Mouse (Mus musculus) c-Kit-negative CD71-positive TER-119-positive erythroid progenitor cells, embryonic 14.5 days (primary cell): ENCODE results near the gene Olfr533.
"Not testable (repeated sequence)": the region's sequence is repeated elsewhere in the genome, so short reads cannot be mapped to it uniquely, and the experiment has no call there.

Experiments used
- DNase-seq: peaks from one replicate; pipeline ENCODE4 v3.0.0-alpha.2; 2013; ENCODE audit warnings: low read depth, low spot score

Gene Olfr533

GRCm38 (mm10) chr7:140463070-140463469 is at the start of gene Olfr533:
TSS of gene Olfr533 (plus strand) at chr7:140463370.
- not testable (repeated sequence) for DNase-seq

DNA sequence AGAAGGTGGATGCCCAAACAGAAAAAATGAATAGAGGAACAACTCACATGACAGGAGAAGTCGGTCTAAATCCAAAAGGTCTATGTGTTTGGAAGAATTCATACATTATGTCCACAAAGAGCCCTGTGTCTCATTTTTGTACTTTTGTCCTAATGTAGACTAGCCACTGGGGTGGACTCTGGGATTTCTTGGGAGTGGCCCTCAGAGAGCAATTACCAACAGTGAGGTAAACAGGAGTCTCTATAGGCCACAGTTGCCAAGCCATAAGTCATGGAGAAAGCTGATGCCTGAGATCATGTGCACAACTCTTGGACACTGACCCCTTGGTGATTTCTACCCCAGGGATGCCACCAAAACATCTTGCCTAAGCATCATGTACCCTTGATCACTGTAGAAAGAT is 41.6 kb upstream of the Olfr533 start, which contains the start of gene Olfr532:
TSS of gene Olfr532 (minus strand) at position 101 of the 400 bp plus-strand sequence.
- DNase-seq: no peak

DNA sequence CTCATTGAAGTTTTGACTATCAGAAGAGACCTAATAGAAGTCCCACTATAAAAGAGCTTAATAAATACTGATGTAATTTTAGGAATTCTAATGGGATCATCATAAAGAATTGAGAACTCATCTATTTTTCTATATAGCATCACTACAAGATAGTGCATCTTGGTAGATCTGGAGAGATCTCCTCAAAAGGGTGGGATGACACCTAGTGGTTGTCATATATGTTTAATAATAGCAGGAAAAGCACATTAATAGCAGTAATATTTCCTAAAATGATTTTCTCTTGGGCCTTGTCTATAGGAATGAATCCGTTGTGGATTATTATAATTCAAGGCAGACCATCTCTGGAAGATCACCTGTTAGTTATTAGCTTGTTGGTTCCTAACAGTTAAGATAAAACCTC is 20.0 kb upstream of the Olfr533 start:
- DNase-seq: no peak

DNA sequence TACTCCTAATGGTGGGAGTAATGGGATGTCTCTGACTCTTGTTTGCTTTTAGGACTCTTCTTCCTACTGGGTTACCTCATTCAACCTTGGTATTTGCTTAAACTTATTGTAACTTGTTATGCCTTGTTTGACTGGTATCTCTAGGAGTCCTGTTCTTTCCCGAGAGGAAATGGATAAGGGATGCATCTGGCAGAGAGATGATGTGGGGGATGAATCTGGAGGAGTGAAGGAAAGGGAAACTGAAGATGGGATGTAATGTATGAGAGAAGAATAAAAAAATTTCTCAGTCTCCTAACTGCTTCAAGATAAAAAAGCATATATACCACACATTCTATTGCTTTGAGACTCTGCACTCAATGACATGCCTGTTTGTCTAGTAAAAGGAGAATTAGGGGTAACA is 14.7 kb downstream of the Olfr533 start:
- DNase-seq: no peak

DNA sequence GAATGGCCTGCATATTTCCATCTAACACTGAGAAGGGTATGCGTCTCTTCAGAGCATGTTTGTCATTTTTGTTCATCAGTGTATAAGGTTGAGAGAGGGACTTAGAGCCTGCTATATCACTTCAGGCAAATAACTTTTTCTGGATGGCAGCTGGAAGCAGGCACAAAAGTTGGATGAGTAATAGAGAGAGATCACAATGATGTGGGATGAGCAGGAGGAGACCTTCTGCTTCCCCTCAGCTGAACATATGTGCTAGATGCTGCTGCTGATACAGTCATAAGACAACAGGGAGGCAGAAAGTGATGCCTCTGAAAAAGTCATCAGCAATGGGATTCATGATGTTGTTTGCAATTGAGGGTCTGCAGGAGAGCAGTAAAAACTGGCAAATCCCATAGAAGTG is 15.6 kb downstream of the Olfr533 start:
- no peak for DNase-seq

DNA sequence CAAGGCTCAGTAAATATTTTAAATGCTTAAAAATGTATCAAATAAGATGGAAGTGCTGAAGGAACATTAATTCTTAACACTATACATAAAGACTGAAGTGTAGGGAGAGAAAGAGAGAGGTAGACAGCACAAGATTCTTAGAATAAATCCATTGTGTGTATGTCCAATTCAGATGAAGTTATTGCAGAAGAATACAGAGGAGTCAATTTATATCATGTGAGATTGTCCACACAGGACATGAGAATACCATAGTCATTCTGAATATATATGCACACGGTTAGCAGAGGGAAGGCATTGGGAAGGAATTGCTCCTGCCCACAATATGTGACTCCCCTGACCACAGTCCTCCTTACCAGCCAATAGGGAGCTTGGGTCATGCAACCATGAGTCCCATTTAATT is 20.7 kb downstream of the Olfr533 start, which contains the start of gene Olfr535:
TSS of gene Olfr535 (plus strand) at position 301 of the 400 bp plus-strand sequence.
- no peak for DNase-seq

DNA sequence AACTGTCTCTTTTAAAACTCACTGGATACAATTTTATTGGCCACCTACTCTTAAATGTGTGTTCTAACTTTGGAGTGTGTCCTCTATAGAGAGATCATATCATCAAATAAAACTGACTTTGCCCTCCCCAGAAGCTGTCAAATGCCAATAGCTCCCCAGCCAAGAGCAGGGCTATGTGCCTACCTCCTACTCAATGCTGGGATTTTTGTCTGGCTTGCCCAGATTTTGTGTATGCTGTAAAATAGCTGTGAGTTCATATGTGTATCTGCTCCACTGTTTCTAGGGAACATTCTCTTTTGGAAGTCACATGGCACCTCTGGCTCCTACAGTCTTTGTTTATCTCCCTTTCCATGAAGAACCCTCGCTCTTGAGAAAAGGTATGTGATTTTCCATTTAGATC is 25.8 kb downstream of the Olfr533 start:
- no peak for DNase-seq

DNA sequence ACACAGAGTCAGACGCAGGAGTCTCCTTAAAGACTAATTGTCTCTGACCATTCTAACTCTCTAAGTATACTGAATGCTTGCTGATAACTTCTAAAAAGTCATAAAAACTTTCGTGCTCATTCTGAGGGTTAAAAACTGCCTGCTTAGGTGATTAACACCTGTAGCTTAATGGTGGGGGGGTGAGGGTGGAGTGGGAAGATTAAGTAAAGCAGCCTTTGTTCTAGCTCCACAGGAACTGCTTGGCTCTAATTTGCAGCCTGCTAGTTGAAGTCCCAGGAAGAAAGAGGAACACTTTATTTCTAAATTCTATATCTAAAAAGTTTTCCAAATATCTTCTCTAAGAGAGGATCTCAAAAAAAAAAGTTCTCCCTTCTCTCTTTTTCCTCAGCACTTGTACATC is 31.1 kb downstream of the Olfr533 start:
- no peak for DNase-seq

- no peak for DNase-seq
Measured at GRCm38 (mm10) chr7:140494702-140495101, 31.5 kb downstream of the Olfr533 start.

GRCm38 (mm10) chr7:140507346-140508021 is 44.3 kb downstream of the Olfr533 start, which contains the start of gene Olfr536:
TSS of gene Olfr536 (minus strand) at chr7:140507396.
- DNase-seq: not testable (repeated sequence)
